Mouse (Mus musculus) megakaryocyte, embryonic 14.5 days (primary cell): ENCODE measurements around the gene Cyp1b1.

Experiments
- FLI1 ChIP-seq: IDR thresholded peaks from 2 replicates; pipeline ENCODE4 v1.6.1; 2012; ENCODE audit warnings: low read length, inconsistent platforms, mixed read lengths
- GATA1 ChIP-seq: IDR thresholded peaks from 3 replicates; pipeline ENCODE4 v1.6.1; 2012; ENCODE audit warnings: mixed read lengths, low read length, inconsistent platforms, borderline replicate concordance

DNA sequence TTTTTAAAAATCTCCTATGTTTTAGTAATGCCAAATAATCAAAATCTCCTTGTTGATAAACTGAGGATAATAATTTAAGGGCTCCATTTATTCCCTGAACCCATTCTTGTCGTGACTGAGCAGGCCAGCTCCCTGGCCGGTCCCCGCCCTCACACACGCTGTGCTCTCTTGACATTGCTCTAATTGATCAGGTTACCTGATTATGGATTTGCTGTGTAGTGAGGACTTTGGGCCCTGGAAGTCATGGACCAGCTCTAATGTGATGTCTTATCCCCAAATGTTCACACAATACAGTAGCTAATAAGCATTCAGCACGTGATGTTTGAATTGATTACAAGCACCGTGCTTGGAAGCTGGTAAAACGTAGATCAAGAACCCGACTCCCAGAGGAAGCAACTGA is 56.0 kb downstream of the Cyp1b1 start:
- TF ChIP-seq GATA1: no peak
- no peak for TF ChIP-seq FLI1
